Mouse (Mus musculus): Measurements from ENCODE around the gene Gm4070. TPM values are rescaled to one million over a fixed set of nuclear protein-coding genes. Genes with fewer than 3 reads are reported as not detected.
"Not testable (repeated sequence)": the region's sequence is repeated elsewhere in the genome, so short reads cannot be mapped to it uniquely, and the experiment has no call there.

Gm4070 gene
- 79.1 and 95.8 TPM in 2 replicates for polyA plus RNA-seq (2012; ENCODE audit: insufficient read depth, insufficient read length, missing spikeins)

GRCm38 (mm10) chr7:105953812-105954211 lies at the start of gene Gm4070:
TSS of gene Gm4070 (minus strand) at chr7:105953967.
- not testable (repeated sequence) for H3K4me1 ChIP-seq (ENCODE audit: control insufficient read depth, insufficient read depth, low read length); H3K27ac ChIP-seq (ENCODE audit: insufficient read depth, low read depth, low read length); H3K4me3 ChIP-seq (ENCODE audit: insufficient read depth, low read length)

- H3K27ac ChIP-seq (ENCODE audit: insufficient read depth, low read depth, low read length) = not testable (repeated sequence)
Observed at GRCm38 (mm10) chr7:105954540-105954939, 773 bp upstream of the Gm4070 start.

GRCm38 (mm10) chr7:105952408-105952807 lies 1.4 kb downstream of the Gm4070 start:
- H3K4me1 ChIP-seq (ENCODE audit: control insufficient read depth, insufficient read depth, low read length); H3K4me3 ChIP-seq (ENCODE audit: insufficient read depth, low read length); H3K27ac ChIP-seq (ENCODE audit: insufficient read depth, low read depth, low read length): not testable (repeated sequence)

More at GRCm38 (mm10) chr7:105954540-105954939, 773 bp upstream of the Gm4070 start:
- H3K4me3 ChIP-seq (ENCODE audit: insufficient read depth, low read length); H3K4me1 ChIP-seq (ENCODE audit: control insufficient read depth, insufficient read depth, low read length): not testable (repeated sequence)

GRCm38 (mm10) chr7:105945238-105945637 lies 8.5 kb downstream of the Gm4070 start:
- not testable (repeated sequence) for H3K4me1 ChIP-seq (ENCODE audit: control insufficient read depth, insufficient read depth, low read length); H3K27ac ChIP-seq (ENCODE audit: insufficient read depth, low read depth, low read length); H3K4me3 ChIP-seq (ENCODE audit: insufficient read depth, low read length)

- not testable (repeated sequence) for H3K4me3 ChIP-seq (ENCODE audit: insufficient read depth, low read length); H3K27ac ChIP-seq (ENCODE audit: insufficient read depth, low read depth, low read length); H3K4me1 ChIP-seq (ENCODE audit: control insufficient read depth, insufficient read depth, low read length)
Observed at GRCm38 (mm10) chr7:105932132-105932531, 21.6 kb downstream of the Gm4070 start.

GRCm38 (mm10) chr7:105883588-105884336 lies 70.0 kb downstream of the Gm4070 start:
- not testable (repeated sequence) for H3K27ac ChIP-seq (ENCODE audit: insufficient read depth, low read depth, low read length)

GRCm38 (mm10) chr7:105879717-105880484 lies 73.9 kb downstream of the Gm4070 start:
- not testable (repeated sequence) for H3K4me1 ChIP-seq (ENCODE audit: control insufficient read depth, insufficient read depth, low read length); H3K27ac ChIP-seq (ENCODE audit: insufficient read depth, low read depth, low read length); H3K4me3 ChIP-seq (ENCODE audit: insufficient read depth, low read length)

More at GRCm38 (mm10) chr7:105883588-105884336, 70.0 kb downstream of the Gm4070 start:
- not testable (repeated sequence) for H3K4me3 ChIP-seq (ENCODE audit: insufficient read depth, low read length); H3K4me1 ChIP-seq (ENCODE audit: control insufficient read depth, insufficient read depth, low read length)

GRCm38 (mm10) chr7:105855718-105856560 lies 97.8 kb downstream of the Gm4070 start:
- not testable (repeated sequence) for H3K4me3 ChIP-seq (ENCODE audit: insufficient read depth, low read length); H3K27ac ChIP-seq (ENCODE audit: insufficient read depth, low read depth, low read length); H3K4me1 ChIP-seq (ENCODE audit: control insufficient read depth, insufficient read depth, low read length)

Other genes with a start within 250 kb of the Gm4070 start
- gene Ilk, start 217.4 kb downstream of the Gm4070 start, polyA plus RNA-seq (2012; ENCODE audit: insufficient read depth, insufficient read length, missing spikeins) = 206 and 213 TPM in 2 replicates
- gene Rrp8, start 216.6 kb downstream of the Gm4070 start, polyA plus RNA-seq (2012; ENCODE audit: insufficient read depth, insufficient read length, missing spikeins) = 13.9 and 22.3 TPM in 2 replicates
- 120 and 133 TPM in 2 replicates for gene Taf10, start 209.6 kb downstream of the Gm4070 start, polyA plus RNA-seq (2012; ENCODE audit: insufficient read depth, insufficient read length, missing spikeins)
- gene Tpp1, start 201.7 kb downstream of the Gm4070 start, polyA plus RNA-seq (2012; ENCODE audit: insufficient read depth, insufficient read length, missing spikeins) = 257 and 299 TPM in 2 replicates
- gene Dchs1, start 166.3 kb downstream of the Gm4070 start, polyA plus RNA-seq (2012; ENCODE audit: insufficient read depth, insufficient read length, missing spikeins) = 0.49 and 1.0 TPM in 2 replicates
- 53.7 and 62.8 TPM in 2 replicates for gene Mrpl17, start 142.9 kb downstream of the Gm4070 start, polyA plus RNA-seq (2012; ENCODE audit: insufficient read depth, insufficient read length, missing spikeins)

All from bone marrow macrophage, adult 2 months (primary cell).